Mouse (Mus musculus) right cerebral cortex, postnatal 10 days (tissue): ENCODE results near the gene Tbc1d9.

ENCODE experiments used
- DNase-seq, 2 experiments: peaks; one replicate each; pipeline ENCODE4 v3.0.0; 2021; ENCODE audit warnings: low spot score in 2 of 2

Tbc1d9 gene

GRCm38 (mm10) chr8:83178228-83178742 is 13.1 kb downstream of the Tbc1d9 start:
- no peak for DNase-seq

GRCm38 (mm10) chr8:83181851-83182482 is 16.8 kb downstream of the Tbc1d9 start:
- DNase-seq, result no peak

GRCm38 (mm10) chr8:83182784-83183183 is 17.6 kb downstream of the Tbc1d9 start:
- no peak for DNase-seq

GRCm38 (mm10) chr8:83186376-83186775 is 21.2 kb downstream of the Tbc1d9 start:
- DNase-seq, result no peak

- no peak for DNase-seq
These were observed 22.3 kb downstream of the Tbc1d9 start for GRCm38 (mm10) chr8:83187363-83187962.

- DNase-seq, result no peak
These were observed 24.5 kb downstream of the Tbc1d9 start for GRCm38 (mm10) chr8:83189538-83190095.

- DNase-seq, result peak; percentile 66 to 74
These were observed 30.9 kb downstream of the Tbc1d9 start for GRCm38 (mm10) chr8:83196088-83196487.

- no peak for DNase-seq
These were observed 34.6 kb downstream of the Tbc1d9 start for GRCm38 (mm10) chr8:83199715-83200114.

- DNase-seq, result peak; percentile 52 to 73
These were observed 35.3 kb downstream of the Tbc1d9 start for GRCm38 (mm10) chr8:83200191-83201177.

GRCm38 (mm10) chr8:83202946-83203345 is 37.8 kb downstream of the Tbc1d9 start:
- DNase-seq, result peak in 1 of 2 experiments; percentile 39

GRCm38 (mm10) chr8:83205907-83206306 is 40.8 kb downstream of the Tbc1d9 start:
- DNase-seq, result peak in 1 of 2 experiments; percentile 57

- DNase-seq, result no peak
These were observed 44.4 kb downstream of the Tbc1d9 start for GRCm38 (mm10) chr8:83209581-83209980.

- no peak for DNase-seq
These were observed 45.5 kb downstream of the Tbc1d9 start for GRCm38 (mm10) chr8:83210676-83211075.

GRCm38 (mm10) chr8:83215065-83215464 is 49.9 kb downstream of the Tbc1d9 start:
- DNase-seq, result no peak

GRCm38 (mm10) chr8:83216520-83216919 is 51.4 kb downstream of the Tbc1d9 start:
- no peak for DNase-seq

- no peak for DNase-seq
These were observed 52.0 kb downstream of the Tbc1d9 start for GRCm38 (mm10) chr8:83217196-83217595.

- DNase-seq, result no peak
These were observed 52.7 kb downstream of the Tbc1d9 start for GRCm38 (mm10) chr8:83217891-83218290.

- no peak for DNase-seq
These were observed 54.2 kb downstream of the Tbc1d9 start for GRCm38 (mm10) chr8:83219392-83219791.

- peak in 1 of 2 experiments; percentile 32 for DNase-seq
These were observed 55.6 kb downstream of the Tbc1d9 start for GRCm38 (mm10) chr8:83220746-83221145.

GRCm38 (mm10) chr8:83224754-83225416 is 59.7 kb downstream of the Tbc1d9 start:
- no peak for DNase-seq

- DNase-seq, result no peak
These were observed 60.4 kb downstream of the Tbc1d9 start for GRCm38 (mm10) chr8:83225598-83225997.
